Mouse (Mus musculus): ENCODE measurements around the gene Snx25. TPM values are rescaled to one million over a fixed set of nuclear protein-coding genes. Genes with fewer than 3 reads are reported as not detected.

The Snx25 gene
- polyA plus RNA-seq (2012; rRNA removed; ENCODE audit: low replicate concordance): 4.6 and 4.9 TPM in 2 replicates

GRCm38 (mm10) chr8:46152064-46153031 lies at the start of gene Snx25:
Gene Snx25 (minus strand): TSS chr8:46152159.

GRCm38 (mm10) chr8:46151202-46152062 lies 527 bp downstream of the Snx25 start, which contains the start of gene Cfap97:
Gene Cfap97 (plus strand): TSS chr8:46151771.

GRCm38 (mm10) chr8:46005596-46005995 lies 146.4 kb downstream of the Snx25 start, which contains the start of gene Ankrd37:
Gene Ankrd37 (minus strand): TSS chr8:46005707.

GRCm38 (mm10) chr8:45999138-45999783 lies 152.7 kb downstream of the Snx25 start, which contains the start of gene Lrp2bp:
Gene Lrp2bp (plus strand): TSS chr8:45999303.

Other genes starting within 250 kb of the Snx25 start
- not detected in 2 replicates for gene Ccdc110, start 217.5 kb downstream of the Snx25 start, polyA plus RNA-seq (2012; rRNA removed; ENCODE audit: low replicate concordance)
- 0.43 and 1.2 TPM in 2 replicates for gene 1700029J07Rik, start 176.9 kb downstream of the Snx25 start, polyA plus RNA-seq (2012; rRNA removed; ENCODE audit: low replicate concordance)
- 21.2 and 22.4 TPM in 2 replicates for gene Ufsp2, start 176.6 kb downstream of the Snx25 start, polyA plus RNA-seq (2012; rRNA removed; ENCODE audit: low replicate concordance)
- 0.04 and 0.36 TPM in 2 replicates for gene Lrp2bp, start 152.9 kb downstream of the Snx25 start, polyA plus RNA-seq (2012; rRNA removed; ENCODE audit: low replicate concordance)
- gene Ankrd37, start 146.5 kb downstream of the Snx25 start, polyA plus RNA-seq (2012; rRNA removed; ENCODE audit: low replicate concordance): 1.4 and 1.6 TPM in 2 replicates
- gene Cfap97, start 388 bp downstream of the Snx25 start, polyA plus RNA-seq (2012; rRNA removed; ENCODE audit: low replicate concordance): 5.0 and 7.4 TPM in 2 replicates
- gene Slc25a4, start 59.1 kb upstream of the Snx25 start, polyA plus RNA-seq (2012; rRNA removed; ENCODE audit: low replicate concordance): 377 and 421 TPM in 2 replicates
- gene Helt, start 142.5 kb upstream of the Snx25 start, polyA plus RNA-seq (2012; rRNA removed; ENCODE audit: low replicate concordance): not detected in 2 replicates